Mouse (Mus musculus) heart, embryonic 10.5 days (tissue): Measurements from ENCODE around the gene Asz1. TPM values are rescaled to one million over a fixed set of nuclear protein-coding genes. Genes with fewer than 3 reads are reported as not detected.

ENCODE experiments used
- polyA plus RNA-seq: library from polyadenylated mRNA; unstranded; fragments of >200 nt; fragmentation: Nextera tagmentation; extraction: Ambion mirVana; gene quantifications from 2 replicates; pipeline ENCODE4 v1.2.1, GENCODE M21; 2016

Gene Asz1
- polyA plus RNA-seq, 1 experiment from 2014 or later: 0.26 TPM

Other genes starting within 250 kb of the Asz1 start
- 15.4 and 40.3 TPM in 2 replicates for gene Wnt2, start 78.5 kb downstream of the Asz1 start, polyA plus RNA-seq
- gene Cftr, start 61.6 kb upstream of the Asz1 start, polyA plus RNA-seq: 0.14 and 0.29 TPM in 2 replicates